Mouse (Mus musculus) erythroblast, embryonic 14.5 days (primary cell): ENCODE results near the gene Pam.

ENCODE experiments used
- GATA1 ChIP-seq: IDR thresholded peaks from 2 replicates; pipeline ENCODE4 v1.6.1; 2012; ENCODE audit warnings: low read length, inconsistent platforms, mixed read lengths
- TAL1 ChIP-seq: IDR thresholded peaks from 3 replicates; pipeline ENCODE4 v1.6.1; 2012; ENCODE audit warnings: low read length, inconsistent platforms, mixed read lengths

GRCm38 (mm10) chr1:98049756-98050155, 45.7 kb downstream of the Pam start:
- TF ChIP-seq TAL1, result no peak
- no peak for TF ChIP-seq GATA1
